Mouse (Mus musculus): ENCODE measurements around the gene Setd1b.

DNA sequence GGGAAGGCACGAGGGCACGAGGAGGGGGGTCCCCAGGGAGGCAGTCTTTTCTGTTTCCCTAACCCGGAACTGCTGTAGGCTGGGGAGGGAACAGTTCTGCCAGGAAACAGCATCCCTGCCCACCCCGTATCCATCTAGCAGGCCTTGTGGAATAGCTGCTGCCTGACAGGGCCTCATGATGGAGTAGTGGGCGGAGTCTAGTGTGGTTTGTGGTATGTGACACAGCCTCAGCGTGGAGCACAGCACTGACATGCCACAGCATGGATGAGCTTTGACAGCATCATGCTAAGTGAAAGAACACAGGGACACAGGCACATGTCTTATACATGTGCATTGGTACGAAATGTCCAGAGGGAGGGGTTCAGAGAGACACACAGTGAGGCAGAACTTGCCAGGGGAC lies 39.6 kb upstream of the Setd1b start:
- TF ChIP-seq GATA1 (IDR thresholded peaks at IDR 0.05; ENCODE audit: borderline replicate concordance, low read length) = no peak
- no peak for TF ChIP-seq FLI1 (IDR thresholded peaks at IDR 0.05; ENCODE audit: low read length)

All from megakaryocyte, embryonic 14.5 days (primary cell).